Mouse (Mus musculus): ENCODE data around the gene 4930578C19Rik.

DNA sequence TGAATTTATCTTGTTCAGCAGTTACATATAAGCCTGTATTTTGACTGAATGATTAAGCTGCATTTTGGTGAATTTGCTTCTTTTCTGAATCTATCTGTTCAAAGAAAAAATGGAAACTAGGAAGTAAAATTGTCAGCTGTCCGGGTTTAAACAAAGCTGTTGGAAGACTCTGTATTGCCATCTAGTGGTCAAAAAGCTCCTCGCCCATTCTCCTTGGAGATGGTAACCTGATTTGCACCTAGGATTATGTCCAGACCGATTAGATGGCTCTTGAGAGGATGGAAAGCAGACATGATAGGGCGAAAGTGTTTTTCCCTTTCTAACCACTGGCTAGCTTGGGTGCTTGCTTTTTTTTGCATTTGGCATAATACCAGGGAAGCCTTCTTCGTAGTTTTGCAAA is 19.1 kb downstream of the 4930578C19Rik start:
- TF ChIP-seq CTCF (IDR thresholded peaks at IDR 0.05; ENCODE audit: extremely low read depth, insufficient read depth, low read length) = peak; percentile 44
- TF ChIP-seq POLR2A (IDR thresholded peaks at IDR 0.05; ENCODE audit: extremely low read depth, insufficient read depth, low read length) = no peak

All from cortical plate, adult 2 months (tissue).